Mouse (Mus musculus) right cerebral cortex, postnatal 4 days (tissue): ENCODE data around the gene Alg14.
A peak's percentile ranks its signal among the peaks of the same experiment; 100 is the strongest.

Source experiments
- DNase-seq: peaks from one replicate; pipeline ENCODE4 v3.0.0-alpha.2; 2022

Gene Alg14

GRCm38 (mm10) chr3:121279679-121280078 is 11.9 kb upstream of the Alg14 start:
- no peak for DNase-seq

- DNase-seq = no peak
Observed at GRCm38 (mm10) chr3:121282998-121283397, 8.6 kb upstream of the Alg14 start, which contains the start of gene Tmem56. Gene Tmem56 (minus strand): TSS chr3:121283098.

DNA sequence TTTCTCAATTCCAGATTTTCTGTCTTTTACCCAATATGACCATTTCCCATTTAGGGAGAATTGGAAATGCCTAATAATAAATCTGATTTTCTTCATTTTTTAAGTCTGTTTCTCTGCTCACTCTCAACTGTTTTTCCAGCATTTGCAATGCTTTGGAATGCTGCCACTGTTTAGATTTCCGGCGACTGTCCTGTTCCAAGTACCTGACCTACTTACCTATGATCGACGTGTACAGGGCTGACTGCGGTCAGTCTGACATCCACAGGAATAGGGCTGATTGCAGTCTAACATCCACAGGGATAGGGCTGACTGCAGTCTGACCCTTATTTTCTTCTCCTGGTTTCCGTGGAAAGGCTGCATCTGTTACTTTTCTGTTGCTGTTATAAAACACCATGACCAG is 6.4 kb upstream of the Alg14 start:
- DNase-seq = no peak

- DNase-seq = no peak
Observed at GRCm38 (mm10) chr3:121287151-121287550, 4.4 kb upstream of the Alg14 start.

DNA sequence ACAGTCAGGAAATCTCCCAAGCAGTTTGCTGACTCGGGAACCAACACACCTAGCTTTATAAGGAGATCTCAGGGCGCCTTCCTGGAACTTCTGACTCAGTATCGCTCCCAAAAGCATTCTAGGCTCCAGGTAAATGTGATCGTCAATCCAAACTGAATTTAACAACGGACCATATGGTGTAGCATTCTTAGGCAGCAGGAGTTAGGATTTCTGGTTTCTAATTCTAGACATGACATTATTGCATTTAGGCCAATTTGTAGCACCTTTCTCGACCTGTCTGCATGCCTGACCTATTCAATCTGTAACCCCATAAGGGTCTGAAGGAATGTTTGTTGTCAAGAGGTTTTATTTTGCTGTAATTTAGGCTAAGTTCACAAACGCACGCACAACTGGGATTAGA is 892 bp upstream of the Alg14 start:
- DNase-seq = no peak

- DNase-seq = no peak
Observed at GRCm38 (mm10) chr3:121291225-121291559, 381 bp upstream of the Alg14 start.

GRCm38 (mm10) chr3:121294200-121294599 is 2.6 kb downstream of the Alg14 start:
- no peak for DNase-seq

DNA sequence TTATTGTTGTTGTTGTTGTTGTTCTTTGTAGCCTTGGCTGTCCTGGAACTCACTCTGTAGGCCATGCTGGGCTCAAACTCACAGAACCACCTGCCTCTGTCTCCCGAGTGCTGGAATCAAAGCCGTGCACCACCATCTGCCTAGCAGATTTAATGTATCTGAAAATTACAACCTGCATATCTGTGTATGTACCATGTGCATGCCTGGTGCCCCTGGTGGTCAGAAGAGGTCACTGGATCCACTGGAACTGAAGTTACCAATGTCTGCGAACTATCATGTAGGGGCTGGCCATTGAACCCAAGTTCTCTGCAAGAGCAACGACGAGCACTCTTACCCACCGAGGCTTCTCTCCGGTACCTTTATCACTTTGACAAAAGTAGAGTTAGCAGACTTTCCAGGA is 15.1 kb downstream of the Alg14 start:
- no peak for DNase-seq

GRCm38 (mm10) chr3:121307532-121308234 is 16.1 kb downstream of the Alg14 start:
- peak; percentile 66 for DNase-seq

DNA sequence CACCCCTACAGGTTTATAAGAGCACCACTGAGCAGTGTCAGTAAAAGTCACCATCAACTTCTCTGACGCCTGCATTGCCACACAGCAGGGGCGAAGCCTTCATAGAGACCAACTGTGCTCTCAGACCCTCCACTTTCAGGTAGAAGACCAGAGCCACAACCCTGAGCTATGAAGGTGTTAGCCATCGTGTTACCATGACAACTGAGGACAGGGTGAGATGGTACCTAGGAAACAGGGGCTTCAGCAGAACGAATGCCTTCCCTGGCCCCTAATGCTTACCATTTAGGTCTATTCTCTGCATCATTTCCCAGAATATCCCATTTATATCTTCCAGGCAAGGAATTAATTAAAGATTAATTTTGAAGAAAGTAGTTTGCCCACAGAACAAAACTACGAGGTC is 17.4 kb downstream of the Alg14 start:
- no peak for DNase-seq

GRCm38 (mm10) chr3:121309429-121309828 is 17.9 kb downstream of the Alg14 start:
- DNase-seq = no peak

GRCm38 (mm10) chr3:121309896-121310714 is 18.5 kb downstream of the Alg14 start:
- no peak for DNase-seq

DNA sequence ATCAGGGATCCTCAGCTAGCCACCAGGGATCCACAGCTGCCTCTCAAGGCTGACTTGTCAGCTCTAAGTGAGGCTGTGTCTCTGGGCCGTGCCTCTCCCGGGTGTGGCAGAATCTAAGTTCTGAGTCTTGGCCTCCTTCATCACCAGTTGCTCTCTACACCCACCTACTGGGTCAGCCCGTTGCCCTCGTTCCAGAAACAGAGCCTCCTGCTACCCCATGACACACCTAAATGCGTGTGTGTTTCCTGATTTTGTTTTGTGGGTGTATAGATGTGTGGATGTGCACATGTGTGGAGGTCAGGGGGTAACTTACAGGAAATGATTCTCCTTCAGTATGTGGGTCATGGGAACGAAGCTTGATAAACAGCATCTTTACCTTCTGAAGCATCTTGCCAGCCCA is 20.9 kb downstream of the Alg14 start:
- no peak for DNase-seq

DNA sequence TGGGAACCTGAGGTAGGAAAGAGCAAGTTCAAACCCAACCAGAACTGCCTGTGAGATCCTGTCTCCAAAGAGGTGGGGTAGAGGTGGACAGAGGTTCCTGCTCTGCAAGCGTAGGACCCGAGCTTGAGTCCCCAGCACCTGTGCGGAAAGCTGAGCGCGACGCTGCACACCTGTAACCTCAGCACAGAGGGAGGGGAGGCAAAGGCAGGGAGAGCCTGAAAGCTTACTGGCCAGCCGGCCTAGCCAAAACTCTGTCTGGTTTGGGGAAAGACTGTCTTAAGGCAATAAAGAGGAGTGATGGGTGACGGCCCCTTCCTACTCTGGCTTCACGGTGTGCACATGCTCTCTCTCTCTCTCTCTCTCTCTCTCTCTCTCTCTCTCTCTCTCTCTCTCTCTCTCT is 21.4 kb downstream of the Alg14 start:
- DNase-seq = no peak

DNA sequence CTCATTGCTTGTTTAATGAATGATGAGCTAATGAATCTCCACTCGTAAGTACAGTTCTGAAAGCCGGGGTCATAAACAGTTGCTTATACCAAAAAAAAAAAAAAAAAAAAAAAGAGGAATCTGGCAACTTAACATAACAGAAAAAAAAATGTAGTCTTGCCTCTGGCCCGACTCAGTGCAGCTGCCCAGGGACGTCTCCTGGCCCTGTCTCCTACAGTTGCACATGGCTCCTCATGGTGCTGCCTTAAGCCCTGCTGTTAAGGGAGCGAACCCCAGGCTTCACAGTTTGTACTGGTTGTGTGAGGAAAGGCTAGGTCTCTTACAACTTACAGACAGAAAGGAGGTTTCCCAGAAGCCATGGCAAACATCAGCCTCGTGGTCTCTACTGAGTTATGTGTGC is 22.6 kb downstream of the Alg14 start:
- no peak for DNase-seq

- DNase-seq = no peak
Observed at GRCm38 (mm10) chr3:121315498-121315897, 23.9 kb downstream of the Alg14 start.

DNA sequence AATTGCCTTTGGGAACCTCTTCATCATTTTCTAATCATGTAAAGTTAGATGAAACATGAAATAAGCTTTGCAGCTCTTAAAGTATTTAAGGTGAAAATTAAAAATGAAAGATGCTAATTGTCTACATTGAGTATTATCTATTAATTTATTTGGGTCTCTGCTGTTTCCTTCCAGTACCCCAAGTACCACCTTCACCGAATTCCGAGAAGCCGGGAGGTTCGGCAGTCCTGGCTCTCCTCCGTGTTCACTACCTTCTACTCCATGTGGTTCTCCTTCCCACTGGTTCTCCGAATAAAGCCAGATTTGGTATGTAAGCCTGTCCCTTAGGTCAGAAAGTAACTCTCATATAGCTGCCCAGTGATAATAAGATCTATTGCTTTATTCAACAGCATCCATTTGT is 28.3 kb downstream of the Alg14 start:
- no peak for DNase-seq

- no peak for DNase-seq
Observed at GRCm38 (mm10) chr3:121320896-121321295, 29.3 kb downstream of the Alg14 start.

DNA sequence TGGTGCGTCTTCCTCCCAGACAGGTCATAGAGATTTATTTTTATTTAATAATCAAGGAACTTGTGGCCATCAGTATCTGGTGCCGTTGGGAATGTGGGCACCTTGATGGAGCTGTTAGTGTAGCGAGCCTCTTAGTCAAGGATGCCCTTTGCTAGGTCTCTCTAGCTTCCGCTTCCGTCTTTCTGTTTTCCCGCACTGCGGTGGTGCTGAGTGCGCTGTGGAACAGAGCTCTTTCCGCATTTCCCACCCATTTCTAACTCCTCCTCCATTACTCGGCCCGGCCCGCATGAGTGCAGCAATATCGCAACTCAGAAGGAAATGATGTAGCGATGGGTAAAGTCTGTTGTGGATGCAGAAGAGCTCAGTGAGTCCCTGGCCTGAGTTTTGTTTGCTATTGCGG is 31.8 kb downstream of the Alg14 start:
- DNase-seq = no peak

- DNase-seq = no peak
Observed at GRCm38 (mm10) chr3:121327406-121327805, 35.8 kb downstream of the Alg14 start.

DNA sequence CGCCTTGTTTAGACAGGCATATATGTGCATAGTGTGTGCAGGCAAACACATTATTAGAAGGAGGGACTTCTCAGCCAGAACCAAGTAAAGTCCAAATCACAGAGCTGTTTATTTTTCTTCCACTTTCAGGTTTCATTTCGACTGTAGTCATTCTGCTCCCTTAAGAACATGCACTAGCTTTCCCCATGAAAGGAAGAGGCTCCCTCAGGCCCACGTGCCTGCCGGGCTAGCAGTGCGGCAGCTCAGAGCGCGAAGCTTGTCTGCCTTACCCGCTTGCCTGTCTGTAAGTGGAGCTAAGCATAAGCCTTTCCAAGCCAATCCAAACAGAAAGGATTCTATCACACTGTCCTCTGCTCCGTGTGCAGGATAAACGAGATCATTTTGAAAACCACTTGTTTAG is 38.1 kb downstream of the Alg14 start:
- DNase-seq = no peak

GRCm38 (mm10) chr3:121330244-121330646 is 38.7 kb downstream of the Alg14 start:
- no peak for DNase-seq

GRCm38 (mm10) chr3:121336234-121336890 is 44.8 kb downstream of the Alg14 start:
- no peak for DNase-seq

- no peak for DNase-seq
Observed at GRCm38 (mm10) chr3:121338687-121339086, 47.1 kb downstream of the Alg14 start.
